Mouse (Mus musculus) embryonic facial prominence, embryonic 15.5 days (tissue): Measurements from ENCODE around the gene Ky. TPM values are rescaled to one million over a fixed set of nuclear protein-coding genes. Genes with fewer than 3 reads are reported as not detected.

Source experiments
- ATAC-seq: fragments of 200-750 bp; cut with Nextera tagmentation; 2 replicates; pipeline ENCODE4 v1.8.0; 2017; ENCODE audit warnings: low read depth, moderate TSS enrichment; ENCODE audit not compliant: insufficient number of reproducible peaks, low FRiP score, low TSS enrichment
- H3K27ac ChIP-seq: fragments of 300-500 bp; sonication (generic); replicated peaks from 2 replicates; pipeline ENCODE4 v1.5.1; 2015; ENCODE audit warnings: mild to moderate bottlenecking, inconsistent platforms
- H3K27me3 ChIP-seq: fragments of 300-500 bp; sonication (generic); 2 replicates; pipeline ENCODE4 v1.6.1; 2015; ENCODE audit warnings: inconsistent platforms
- H3K36me3 ChIP-seq: fragments of 300-500 bp; sonication (generic); 2 replicates; pipeline ENCODE4 v1.6.1; 2015; ENCODE audit warnings: mild to moderate bottlenecking, inconsistent platforms
- H3K4me1 ChIP-seq: fragments of 300-500 bp; sonication (generic); 2 replicates; pipeline ENCODE4 v1.6.1; 2015; ENCODE audit warnings: inconsistent platforms
- H3K4me2 ChIP-seq: fragments of 300-500 bp; sonication (generic); replicated peaks from 2 replicates; pipeline ENCODE4 v1.6.1; 2015; ENCODE audit warnings: mild to moderate bottlenecking, inconsistent platforms
- H3K4me3 ChIP-seq: fragments of 300-500 bp; sonication (generic); replicated peaks from 2 replicates; pipeline ENCODE4 v1.5.1; 2015; ENCODE audit warnings: mild to moderate bottlenecking, inconsistent platforms
- H3K9ac ChIP-seq: fragments of 300-500 bp; sonication (generic); 2 replicates; pipeline ENCODE4 v1.6.1; 2015; ENCODE audit warnings: inconsistent platforms
- H3K9me3 ChIP-seq: fragments of 300-500 bp; sonication (generic); replicated peaks from 2 replicates; pipeline ENCODE4 v1.6.1; 2016; ENCODE audit warnings: inconsistent platforms
- whole genome bisulfite sequencing: fragments of 180-500 bp; shearing (Covaris S2); methylation state at CpG from one replicate; pipeline ENCODE4 v1.1.7; 2015; 5-methylcytosine and 5-hydroxymethylcytosine counted together
- polyA plus RNA-seq: library from polyadenylated mRNA; unstranded; fragments of >200 nt; fragmentation: Nextera tagmentation; extraction: Ambion mirVana; gene quantifications from 2 replicates; pipeline ENCODE4 v1.2.1, GENCODE M21; 2015

Ky gene
- 0.68 and 1.8 TPM in 2 replicates for polyA plus RNA-seq

GRCm38 (mm10) chr9:102505700-102506585 lies at the start of gene Ky:
Gene Ky (plus strand): TSS chr9:102505750.
- Histone ChIP-seq H3K4me1 (peaks cover 11% of the 10 kb centered on the region; the same call in 1 of the 2 replicates), H3K27ac (no peak within 1 kb of the TSS), H3K27me3 (peaks cover 31% of the 10 kb centered on the region), H3K9me3 (no peaks in the 10 kb centered on the region), H3K9ac (no peak within 1 kb of the TSS; the same call in 1 of the 2 replicates), H3K36me3 (no peaks in the 10 kb centered on the region), H3K4me2 (peak within 1 kb of the TSS; percentile 76), H3K4me3 (peak within 1 kb of the TSS; percentile 42)
- ATAC-seq: no peak
- 1% methylated on average over 63 of the region's 63 CpGs for WGBS

- no peak for ATAC-seq
- WGBS: 85% methylated on average over 10 of the region's 10 CpGs
- no peak overlapping the region for H3K4me2 ChIP-seq
These were observed 43.3 kb upstream of the Ky start for GRCm38 (mm10) chr9:102462251-102462650.

GRCm38 (mm10) chr9:102465044-102465443 lies 40.5 kb upstream of the Ky start:
- Histone ChIP-seq H3K27me3 (no peaks in the 10 kb centered on the region), H3K4me1 (no peaks in the 10 kb centered on the region), H3K27ac (no peak overlapping the region), H3K9ac (no peak overlapping the region), H3K4me2 (no peak overlapping the region), H3K4me3 (no peak overlapping the region), H3K9me3 (no peaks in the 10 kb centered on the region), H3K36me3 (no peaks in the 10 kb centered on the region)
- no peak for ATAC-seq
- 68% methylated on average over 3 of the region's 3 CpGs for WGBS

More at GRCm38 (mm10) chr9:102462251-102462650, 43.3 kb upstream of the Ky start:
- Histone ChIP-seq H3K9ac (no peak overlapping the region), H3K27ac (no peak overlapping the region), H3K4me1 (no peaks in the 10 kb centered on the region), H3K27me3 (no peaks in the 10 kb centered on the region), H3K9me3 (no peaks in the 10 kb centered on the region), H3K36me3 (no peaks in the 10 kb centered on the region), H3K4me3 (no peak overlapping the region)

GRCm38 (mm10) chr9:102465726-102466125 lies 39.8 kb upstream of the Ky start:
- H3K27me3 ChIP-seq: no peaks in the 10 kb centered on the region
- no peaks in the 10 kb centered on the region for H3K36me3 ChIP-seq
- H3K4me2 ChIP-seq: no peak overlapping the region
- no peak overlapping the region for H3K9ac ChIP-seq
- 66% methylated on average over 5 of the region's 5 CpGs for WGBS
- no peak overlapping the region for H3K4me3 ChIP-seq
- H3K4me1 ChIP-seq: no peaks in the 10 kb centered on the region
- no peak for ATAC-seq
- H3K9me3 ChIP-seq: no peaks in the 10 kb centered on the region
- H3K27ac ChIP-seq: no peak overlapping the region

GRCm38 (mm10) chr9:102470076-102470819 lies 35.3 kb upstream of the Ky start:
- Histone ChIP-seq H3K27me3 (no peaks in the 10 kb centered on the region), H3K4me3 (no peak overlapping the region), H3K4me2 (no peak overlapping the region), H3K9ac (no peak overlapping the region), H3K9me3 (no peaks in the 10 kb centered on the region), H3K36me3 (no peaks in the 10 kb centered on the region), H3K27ac (no peak overlapping the region), H3K4me1 (no peaks in the 10 kb centered on the region)
- 79% methylated on average over 2 of the region's 2 CpGs for WGBS
- no peak for ATAC-seq

- Histone ChIP-seq H3K9ac (no peak overlapping the region), H3K9me3 (no peaks in the 10 kb centered on the region), H3K4me1 (no peaks in the 10 kb centered on the region), H3K36me3 (no peaks in the 10 kb centered on the region), H3K4me3 (no peak overlapping the region), H3K27me3 (no peaks in the 10 kb centered on the region), H3K27ac (no peak overlapping the region), H3K4me2 (no peak overlapping the region)
- ATAC-seq: no peak
- 70% methylated on average over 6 of the region's 6 CpGs for WGBS
These were observed 27.6 kb upstream of the Ky start for GRCm38 (mm10) chr9:102477767-102478450.

- Histone ChIP-seq H3K36me3 (no peaks in the 10 kb centered on the region), H3K27me3 (no peaks in the 10 kb centered on the region), H3K4me3 (no peak overlapping the region), H3K4me1 (no peaks in the 10 kb centered on the region), H3K27ac (no peak overlapping the region), H3K4me2 (no peak overlapping the region), H3K9ac (no peak overlapping the region), H3K9me3 (no peaks in the 10 kb centered on the region)
- 90% methylated on average over 3 of the region's 3 CpGs for WGBS
- ATAC-seq: no peak
These were observed 27.1 kb upstream of the Ky start for GRCm38 (mm10) chr9:102478451-102478835.

GRCm38 (mm10) chr9:102479022-102479421 lies 26.5 kb upstream of the Ky start:
- no peaks in the 10 kb centered on the region for H3K4me1 ChIP-seq
- no peak overlapping the region for H3K4me2 ChIP-seq
- H3K9me3 ChIP-seq: no peaks in the 10 kb centered on the region
- WGBS: 48% methylated on average over 9 of the region's 9 CpGs
- H3K4me3 ChIP-seq: no peak overlapping the region
- ATAC-seq: no peak
- no peaks in the 10 kb centered on the region for H3K36me3 ChIP-seq
- no peaks in the 10 kb centered on the region for H3K27me3 ChIP-seq
- H3K27ac ChIP-seq: no peak overlapping the region
- H3K9ac ChIP-seq: no peak overlapping the region

GRCm38 (mm10) chr9:102492031-102492795 lies 13.3 kb upstream of the Ky start:
- 34% methylated on average over 12 of the region's 12 CpGs for WGBS
- no peak for ATAC-seq
- Histone ChIP-seq H3K4me1 (no peaks in the 10 kb centered on the region), H3K9ac (no peak overlapping the region), H3K9me3 (no peaks in the 10 kb centered on the region), H3K27me3 (0 out of 2 replicates have a peak, but pooled peaks cover 3% of the 10 kb centered on the region), H3K27ac (no peak overlapping the region), H3K4me3 (no peak overlapping the region), H3K4me2 (no peak overlapping the region), H3K36me3 (no peaks in the 10 kb centered on the region)

GRCm38 (mm10) chr9:102493044-102493443 lies 12.5 kb upstream of the Ky start:
- ATAC-seq: no peak
- H3K4me3 ChIP-seq: no peak overlapping the region
- no peak overlapping the region for H3K27ac ChIP-seq
- 0 out of 2 replicates have a peak, but pooled peaks cover 3% of the 10 kb centered on the region for H3K27me3 ChIP-seq
- H3K9me3 ChIP-seq: no peaks in the 10 kb centered on the region
- H3K4me1 ChIP-seq: no peaks in the 10 kb centered on the region
- H3K4me2 ChIP-seq: no peak overlapping the region
- H3K9ac ChIP-seq: no peak overlapping the region
- WGBS: 47% methylated on average over 4 of the region's 4 CpGs
- no peaks in the 10 kb centered on the region for H3K36me3 ChIP-seq
